Mouse (Mus musculus) adrenal gland, adult 8-10 months (tissue): ENCODE measurements around the gene Rrnad1. TPM values are rescaled to one million over a fixed set of nuclear protein-coding genes. Genes with fewer than 3 reads are reported as not detected.
A peak's percentile ranks its signal among the peaks of the same experiment; 100 is the strongest.

ENCODE experiments used
- DNase-seq: peaks from one replicate; pipeline ENCODE4 v3.0.0; 2022
- total RNA-seq, 4 experiments: library from RNA; stranded (reverse); gene quantifications; 2 replicates each; pipeline ENCODE4 v1.2.4; 2022

The Rrnad1 gene
- total RNA-seq, result 10 to 100 TPM; 18.6 to 27.6 (median 21.9) TPM

DNA sequence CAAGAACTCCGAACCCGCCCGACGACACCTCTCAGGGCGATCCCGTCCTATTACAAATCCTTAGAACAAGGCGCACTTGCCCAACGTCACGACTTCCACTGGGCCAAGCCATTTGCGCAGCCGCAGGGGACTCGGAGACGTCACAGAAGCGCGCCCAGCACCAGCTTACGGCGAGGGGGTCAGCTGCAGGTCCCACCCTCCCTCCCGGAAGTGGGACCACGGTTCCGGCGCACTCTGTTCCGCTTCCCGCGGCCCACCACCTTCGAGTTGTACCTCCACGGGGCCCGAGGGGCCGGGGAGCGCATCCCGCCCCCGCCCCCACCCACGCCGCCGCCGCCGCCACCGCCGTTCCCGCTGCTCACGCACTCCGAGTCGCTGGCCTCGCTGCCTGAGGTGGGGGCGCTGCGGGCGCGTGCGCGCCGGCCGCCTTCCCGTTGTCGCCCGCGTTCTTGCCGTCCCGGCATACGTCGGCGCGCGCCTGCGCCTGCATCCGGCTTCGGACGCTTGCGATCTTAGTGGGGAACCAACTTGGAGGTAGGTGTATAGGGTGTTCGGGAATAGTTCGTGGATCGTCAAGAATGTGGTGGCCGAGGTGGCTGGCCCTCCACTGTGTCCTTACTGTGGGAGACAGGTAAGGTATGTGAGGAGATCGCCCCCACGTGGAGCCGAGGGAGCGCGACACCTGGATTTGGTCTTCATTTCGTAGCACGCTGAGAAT is at the start of gene Rrnad1, which contains the start of gene Isg20l2:
Gene Rrnad1, minus strand, starts transcription at position 640 of the 718 bp plus-strand sequence.
Gene Isg20l2, plus strand, starts transcription at position 237 of the 718 bp plus-strand sequence.
- peak; percentile 97 for DNase-seq

GRCm38 (mm10) chr3:87980085-87980484 is 49.6 kb upstream of the Rrnad1 start:
- no peak for DNase-seq

GRCm38 (mm10) chr3:87979493-87979892 is 49.0 kb upstream of the Rrnad1 start:
- DNase-seq, result no peak

GRCm38 (mm10) chr3:87974381-87974987 is 44.0 kb upstream of the Rrnad1 start:
- peak; percentile 47 for DNase-seq

DNA sequence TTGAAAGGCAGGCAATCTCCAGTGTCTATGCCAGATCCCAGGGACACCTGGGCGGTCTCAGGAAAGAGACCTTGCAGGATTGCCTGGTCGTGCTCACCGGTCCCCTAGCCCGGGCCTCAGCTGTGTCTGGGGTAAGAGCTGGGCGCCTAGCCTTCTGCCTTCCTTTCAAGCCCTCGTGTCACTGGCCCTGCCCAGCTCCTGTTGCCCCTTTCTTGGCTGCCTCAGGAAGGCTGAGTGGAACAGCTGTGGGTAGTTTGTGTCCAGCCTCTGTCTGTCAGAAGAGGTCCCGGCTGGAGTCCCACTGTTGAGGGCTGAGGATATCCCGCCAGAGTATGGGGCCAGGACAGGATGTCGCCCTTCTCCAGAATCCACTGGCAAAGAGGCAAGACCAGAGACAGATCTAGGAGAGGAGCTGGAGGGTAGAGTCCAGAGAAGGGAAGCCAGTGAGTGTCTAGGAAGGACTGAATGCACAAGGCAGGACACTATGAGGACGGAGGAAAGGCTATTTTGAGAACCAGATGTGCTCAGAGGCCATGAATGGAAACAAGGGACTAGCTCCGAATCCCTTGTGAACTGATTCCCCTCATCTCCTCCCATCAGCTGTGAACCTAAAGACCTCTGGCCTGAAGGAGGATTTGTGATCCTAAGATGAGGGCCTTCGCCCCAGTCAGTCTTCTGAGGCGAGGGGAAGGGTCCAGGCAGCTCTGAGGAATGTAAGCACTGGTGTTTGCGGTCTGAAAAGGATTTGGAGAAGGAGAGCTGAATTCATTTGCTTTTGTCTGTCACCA is 43.3 kb upstream of the Rrnad1 start:
- DNase-seq, result no peak

DNA sequence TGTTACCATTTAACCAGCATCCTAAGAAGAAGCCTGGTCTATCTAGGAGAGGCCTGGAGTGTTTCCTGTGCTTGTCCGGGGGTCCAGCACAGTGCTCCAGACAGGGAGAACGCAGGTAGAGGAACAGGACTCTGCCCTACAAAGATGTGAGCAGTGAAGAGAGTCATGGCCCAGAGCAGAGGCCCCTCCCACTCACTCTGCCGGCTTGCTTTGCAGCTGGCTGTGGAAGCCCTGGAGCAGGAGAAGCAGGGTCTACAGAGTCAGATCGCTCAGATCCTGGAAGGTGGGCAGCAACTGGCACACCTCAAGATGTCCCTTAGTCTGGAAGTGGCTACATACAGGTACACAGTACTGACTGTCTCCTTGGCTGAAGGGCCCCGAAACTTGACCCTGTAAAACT is 42.3 kb upstream of the Rrnad1 start:
- DNase-seq, result no peak

DNA sequence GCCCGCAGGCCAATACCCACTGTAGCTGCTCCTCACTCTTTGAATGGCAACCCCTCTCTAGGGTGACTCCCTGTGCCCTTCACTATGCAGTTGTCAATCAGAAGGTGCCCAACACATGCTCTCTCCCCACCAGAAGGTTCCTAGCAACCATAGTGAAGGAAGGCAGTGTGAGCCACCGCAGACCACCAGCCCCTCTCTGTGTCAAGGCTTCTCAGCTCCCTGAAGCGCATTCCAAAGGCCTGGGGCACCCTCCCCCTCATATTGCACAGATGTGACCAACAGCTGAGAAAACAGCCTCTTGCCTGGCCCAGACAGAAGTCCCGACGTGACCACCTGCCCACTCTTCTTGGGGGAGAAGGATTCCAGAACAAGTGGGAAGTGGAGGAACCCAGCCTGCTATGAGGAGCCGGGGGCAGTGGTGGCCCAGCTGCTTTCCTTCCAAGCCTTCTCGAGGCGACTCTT is 41.7 kb upstream of the Rrnad1 start:
- DNase-seq, result no peak

- DNase-seq, result no peak
These were observed 41.1 kb upstream of the Rrnad1 start for GRCm38 (mm10) chr3:87971489-87972202.

DNA sequence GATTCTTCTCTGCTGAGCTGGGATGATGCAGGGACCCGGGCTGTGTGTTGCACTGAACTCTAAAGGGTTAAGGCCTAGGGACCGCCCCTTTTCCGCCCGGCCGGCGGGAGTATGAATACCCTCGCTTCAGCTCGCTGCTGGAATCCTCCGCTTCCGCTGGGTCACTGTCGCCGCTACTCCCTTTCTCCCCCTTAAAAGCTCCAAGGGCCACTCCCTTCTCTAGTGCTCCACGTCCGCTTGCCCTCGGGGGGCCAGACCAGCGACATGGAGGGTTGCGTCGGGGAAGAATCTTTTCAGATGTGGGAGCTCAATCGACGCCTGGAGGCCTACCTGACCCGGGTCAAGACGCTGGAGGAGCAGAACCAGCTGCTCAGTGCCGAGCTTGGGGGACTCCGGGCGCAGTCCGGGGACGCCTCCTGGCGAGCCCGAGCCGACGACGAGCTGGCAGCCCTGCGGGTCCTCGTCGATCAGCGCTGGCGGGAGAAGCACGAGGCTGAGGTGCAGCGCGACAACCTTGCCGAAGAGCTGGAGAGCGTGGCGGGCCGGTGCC is 40.5 kb upstream of the Rrnad1 start, which contains the start of gene Nes:
Gene Nes, plus strand, starts transcription at position 140 of the 550 bp plus-strand sequence.
- no peak for DNase-seq

GRCm38 (mm10) chr3:87970184-87970938 is 39.8 kb upstream of the Rrnad1 start:
- no peak for DNase-seq

DNA sequence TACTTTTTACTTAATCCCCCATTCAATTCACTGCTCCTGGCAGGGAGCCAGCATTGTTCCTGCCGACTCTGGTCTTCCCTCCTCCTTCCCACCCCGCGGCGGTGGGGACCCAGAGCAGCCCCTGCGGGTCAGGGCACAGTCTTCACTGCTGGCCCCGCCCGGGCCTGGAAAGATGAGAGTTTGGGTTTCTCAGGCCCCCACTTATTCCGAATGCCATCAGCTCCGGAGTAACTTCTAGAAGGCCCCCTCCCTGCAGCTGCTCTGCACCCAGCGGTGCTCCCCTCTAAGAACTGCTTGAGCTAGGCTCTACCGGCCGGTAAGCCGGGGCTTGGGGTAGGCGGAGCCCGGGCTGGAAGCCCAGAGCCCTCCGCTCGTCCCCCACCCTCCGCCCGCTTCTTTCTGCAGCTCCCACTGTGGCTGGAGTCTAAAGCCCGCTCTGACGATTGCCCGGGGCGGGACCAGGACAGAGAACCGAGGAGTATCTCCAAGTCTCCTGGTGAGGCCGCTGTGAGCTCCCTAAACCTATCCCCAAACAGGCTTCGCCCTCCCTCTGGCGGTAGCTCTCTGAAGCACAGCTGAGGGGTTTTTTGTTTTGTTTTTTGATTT is 30.2 kb upstream of the Rrnad1 start:
- peak; percentile 74 for DNase-seq

DNA sequence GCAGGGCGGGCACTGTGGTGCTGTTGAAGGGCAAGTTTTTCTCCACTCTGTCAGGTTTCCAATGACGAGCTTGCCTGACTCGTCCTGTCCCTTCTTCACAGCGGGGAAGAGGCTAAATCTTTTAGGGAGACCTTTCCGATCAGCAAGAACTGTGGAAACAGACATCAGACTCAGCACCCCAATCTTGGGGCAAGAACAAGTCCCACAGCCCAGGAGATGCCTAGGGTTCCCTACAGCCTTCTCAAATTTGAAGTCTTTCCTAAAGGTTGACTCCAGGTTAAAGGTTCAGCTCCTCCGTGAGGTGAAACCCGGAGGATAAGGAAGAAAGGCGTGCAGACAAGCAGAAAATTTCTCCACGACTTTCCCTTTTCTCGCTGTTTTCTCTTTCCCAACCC is 29.7 kb upstream of the Rrnad1 start:
- DNase-seq, result no peak

GRCm38 (mm10) chr3:87959371-87959770 is 28.9 kb upstream of the Rrnad1 start:
- no peak for DNase-seq

- no peak for DNase-seq
These were observed 28.4 kb upstream of the Rrnad1 start for GRCm38 (mm10) chr3:87958967-87959366.

- no peak for DNase-seq
These were observed 28.0 kb upstream of the Rrnad1 start for GRCm38 (mm10) chr3:87958476-87958875.

GRCm38 (mm10) chr3:87958056-87958455 is 27.5 kb upstream of the Rrnad1 start:
- DNase-seq, result no peak

DNA sequence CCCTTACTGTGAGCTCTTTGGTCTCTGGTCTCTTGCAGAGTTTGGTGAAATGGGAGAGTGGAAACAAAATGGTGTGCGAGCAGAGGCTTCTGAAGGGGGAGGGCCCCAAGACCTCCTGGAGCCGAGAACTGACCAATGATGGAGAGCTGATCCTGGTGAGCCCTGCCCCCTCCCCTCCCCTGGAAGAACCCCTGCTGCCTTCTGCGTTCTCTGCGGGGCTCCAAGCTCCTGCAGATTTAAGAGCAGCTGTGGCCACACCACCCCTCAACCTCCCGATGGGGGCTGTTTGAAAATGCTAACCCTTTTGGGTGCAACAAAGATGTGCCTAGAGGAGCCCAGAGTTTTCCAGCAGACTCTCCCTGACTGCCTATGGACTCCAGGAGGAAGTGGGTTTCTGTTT is 21.9 kb upstream of the Rrnad1 start:
- no peak for DNase-seq

GRCm38 (mm10) chr3:87951946-87952345 is 21.4 kb upstream of the Rrnad1 start:
- no peak for DNase-seq

- DNase-seq, result no peak
These were observed 19.5 kb upstream of the Rrnad1 start for GRCm38 (mm10) chr3:87949955-87950515.

DNA sequence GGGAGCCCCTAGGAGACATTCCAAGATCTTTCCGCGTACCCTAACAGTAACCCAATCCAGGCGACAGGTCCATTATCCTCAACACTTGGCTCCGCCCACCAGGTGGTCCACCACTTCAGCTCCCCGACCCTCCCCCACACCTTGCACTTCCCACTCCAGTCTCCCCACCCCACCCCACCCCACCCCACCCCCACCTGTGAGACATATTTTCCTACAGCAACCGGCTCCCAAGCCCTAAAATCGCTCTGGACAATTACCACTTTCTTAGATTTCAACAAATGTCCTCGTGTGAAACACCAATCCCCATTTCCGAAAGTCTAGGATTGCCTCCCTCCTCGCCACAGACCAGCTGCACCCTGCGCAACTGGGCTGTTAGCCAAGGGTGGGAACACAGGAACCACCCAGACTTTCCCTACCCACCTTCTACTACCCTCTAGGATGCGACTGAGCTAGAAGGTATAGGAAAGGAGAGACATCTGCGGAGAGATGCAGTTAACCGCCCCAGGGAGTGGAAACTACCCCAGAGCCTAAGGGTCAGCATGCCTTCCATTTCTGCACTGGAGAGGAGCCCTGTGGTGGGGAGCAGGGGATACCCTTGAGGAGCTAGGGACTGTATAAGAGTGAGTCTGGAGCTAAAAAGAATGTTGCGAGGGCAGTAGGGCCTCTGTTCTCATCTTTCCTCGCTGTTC is 18.9 kb upstream of the Rrnad1 start:
- DNase-seq, result no peak
